Comparison of ENCODE assay signal across 15 mouse cellular contexts in the genomic region with DNA sequence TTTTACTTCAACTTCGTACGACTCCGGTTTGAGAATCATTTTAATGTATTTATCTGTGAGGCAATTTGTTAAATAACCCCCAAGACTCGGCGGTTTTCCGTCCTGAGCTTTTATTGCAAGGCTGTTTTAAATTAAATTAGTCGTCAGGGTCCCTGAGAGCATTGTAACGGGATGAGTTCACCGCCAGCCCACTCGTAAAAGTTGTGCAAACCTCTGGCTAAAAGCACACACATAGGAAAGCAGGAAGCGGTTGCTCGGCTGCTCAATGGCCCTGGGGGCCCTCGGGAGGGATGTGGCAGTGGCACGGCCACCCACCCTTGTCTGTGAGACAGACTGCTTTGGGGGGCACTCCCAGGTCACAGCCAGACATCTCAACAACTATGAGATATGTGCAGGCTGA. TPM values are rescaled to one million over a fixed set of nuclear protein-coding genes. Genes with fewer than 3 reads are reported as not detected.
A peak's percentile ranks its signal among the peaks of the same experiment; 100 is the strongest.
DNase-seq lines count a peak whose midpoint lies in the region; ATAC-seq lines count a peak whose summit lies in the region.
"Had no signal": no experiment of that assay in that cellular context is flagged by ENCODE, and none has a peak within 500 bp of the region (broad histone marks: within the 10 kb centered on the region; RNA-seq: fewer than 3 reads in every experiment).

No protein-coding gene starts in this region.

- no peak overlapping the region for H3K4me3 ChIP-seq in kidney, embryonic 15.5 days (replicated peaks)
- H3K4me3 ChIP-seq in embryonic facial prominence, embryonic 13.5 days = no peak overlapping the region
- no peak overlapping the region for H3K4me3 ChIP-seq in neural tube, embryonic 12.5 days
- H3K4me3 ChIP-seq: erythroblast, embryonic 14.5 days; liver, embryonic 15.5 days; midbrain, embryonic 12.5 days had no signal

- WGBS in kidney, embryonic 15.5 days = 16% methylated on average over 14 of the region's 14 CpGs
- WGBS in embryonic facial prominence, embryonic 13.5 days = 19% methylated on average over 14 of the region's 14 CpGs
- WGBS in neural tube, embryonic 12.5 days = 20% methylated on average over 14 of the region's 14 CpGs

- H3K9ac ChIP-seq in kidney, embryonic 15.5 days = no peak overlapping the region
- 0 out of 2 replicates have a peak overlapping the region, but pooled peaks have one; percentile 17 for H3K9ac ChIP-seq in embryonic facial prominence, embryonic 13.5 days
- H3K9ac ChIP-seq in neural tube, embryonic 12.5 days = no peak overlapping the region
- H3K9ac ChIP-seq: liver, embryonic 15.5 days had no signal

- H3K36me3 ChIP-seq in kidney, embryonic 15.5 days = no peaks in the 10 kb centered on the region
- no peaks in the 10 kb centered on the region for H3K36me3 ChIP-seq in embryonic facial prominence, embryonic 13.5 days
- no peaks in the 10 kb centered on the region for H3K36me3 ChIP-seq in neural tube, embryonic 12.5 days
- H3K36me3 ChIP-seq: liver, embryonic 15.5 days; midbrain, embryonic 12.5 days had no signal

- H3K9me3 ChIP-seq in kidney, embryonic 15.5 days (replicated peaks) = no peaks in the 10 kb centered on the region
- H3K9me3 ChIP-seq in embryonic facial prominence, embryonic 13.5 days = no peaks in the 10 kb centered on the region
- no peaks in the 10 kb centered on the region for H3K9me3 ChIP-seq in neural tube, embryonic 12.5 days
- H3K9me3 ChIP-seq: liver, embryonic 15.5 days; midbrain, embryonic 12.5 days had no signal

- 0 out of 2 replicates have a peak overlapping the region, but pooled peaks have one; percentile 94 for H3K27ac ChIP-seq in kidney, embryonic 15.5 days
- H3K27ac ChIP-seq in embryonic facial prominence, embryonic 13.5 days = no peak overlapping the region
- H3K27ac ChIP-seq in neural tube, embryonic 12.5 days = 0 out of 2 replicates have a peak overlapping the region, but pooled peaks have one; percentile 32
- H3K27ac ChIP-seq: kidney, postnatal 0 days; liver, embryonic 15.5 days; midbrain, embryonic 12.5 days had no signal

- no peak for ATAC-seq in kidney, embryonic 15.5 days (replicated peaks; ENCODE audit: low FRiP score)
- no peak for ATAC-seq in embryonic facial prominence, embryonic 13.5 days (ENCODE audit: insufficient number of reproducible peaks, insufficient read depth, low FRiP score, low TSS enrichment, low read depth)
- no peak for ATAC-seq in neural tube, embryonic 12.5 days (ENCODE audit: low FRiP score, low read depth)

- intact Hi-C loops in left cerebral cortex, postnatal 4 days (cut with DNase I) = no loop called here

- no peak for DNase-seq in kidney, postnatal 4 days
- DNase-seq in forelimb bud, embryonic 11.5 days (ENCODE audit: low read depth, low spot score) = peak; percentile 59
- DNase-seq in retina, embryonic 14.5 days (ENCODE audit: low spot score) = no peak
- DNase-seq in left cerebral cortex, postnatal 4 days = no peak
- DNase-seq: cerebellum, adult 2 months; lung, postnatal 36 days had no signal

- H3K4me2 ChIP-seq in kidney, embryonic 15.5 days = no peak overlapping the region
- peak overlapping the region; percentile 12; the same call in 1 of the 2 replicates for H3K4me2 ChIP-seq in embryonic facial prominence, embryonic 13.5 days
- peak overlapping the region; percentile 10; the same call in 1 of the 2 replicates for H3K4me2 ChIP-seq in neural tube, embryonic 12.5 days (replicated peaks)
- H3K4me2 ChIP-seq: liver, embryonic 15.5 days; midbrain, embryonic 12.5 days had no signal

- peaks cover 92% of the 10 kb centered on the region for H3K4me1 ChIP-seq in kidney, embryonic 15.5 days
- H3K4me1 ChIP-seq in embryonic facial prominence, embryonic 13.5 days = peaks cover 100% of the 10 kb centered on the region
- peaks cover 100% of the 10 kb centered on the region for H3K4me1 ChIP-seq in neural tube, embryonic 12.5 days

- H3K27me3 ChIP-seq in kidney, embryonic 15.5 days = peaks cover 67% of the 10 kb centered on the region
- peaks cover 24% of the 10 kb centered on the region for H3K27me3 ChIP-seq in embryonic facial prominence, embryonic 13.5 days
- peaks cover 31% of the 10 kb centered on the region for H3K27me3 ChIP-seq in neural tube, embryonic 12.5 days (replicated peaks)

RNA-seq across cellular contexts. Expression of a gene that starts 32.8 kb away (rescaled TPM):
- 4.4 and 5.0 TPM in 2 replicates for polyA plus RNA-seq in kidney, embryonic 15.5 days (2015; fragmentation: Nextera tagmentation; extraction: Ambion mirVana)
- 13.0 and 13.6 TPM in 2 replicates for polyA plus RNA-seq in embryonic facial prominence, embryonic 13.5 days (2015; fragmentation: Nextera tagmentation; extraction: Ambion mirVana)
- 7.0 and 9.9 TPM in 2 replicates for polyA plus RNA-seq in neural tube, embryonic 12.5 days (2016; fragmentation: Nextera tagmentation; extraction: Ambion mirVana)
- 10 to 100 TPM; 22.4 to 23.5 TPM for total RNA-seq in left cerebral cortex, postnatal 4 days (2021)
- total RNA-seq: CH12.LX; hematopoietic stem cell, adult 5-6 weeks had no signal
- polyA plus RNA-seq: erythroblast, embryonic 14.5 days had no signal
